Mouse (Mus musculus) testis, adult 2 months (tissue): ENCODE results near the gene Gpr89.

Experiments
- CTCF ChIP-seq: fragments of 200-500 bp; IDR thresholded peaks from 2 replicates; pipeline ENCODE4 v1.5.1; 2012; ENCODE audit warnings: low read depth, mild to moderate bottlenecking, inconsistent platforms, low read length, moderate library complexity; ENCODE audit not compliant: control insufficient read depth, insufficient read depth, insufficient replicate concordance
- POLR2A ChIP-seq: fragments of 200-500 bp; IDR thresholded peaks from 2 replicates; pipeline ENCODE4 v1.6.1; 2012; ENCODE audit warnings: low read depth, mild to moderate bottlenecking, inconsistent platforms, low read length, moderate library complexity; ENCODE audit not compliant: control insufficient read depth

GRCm38 (mm10) chr3:96904851-96905541, at the start of gene Gpr89:
- TF ChIP-seq CTCF = no peak
- peak; percentile 87 for TF ChIP-seq POLR2A
